Mouse (Mus musculus) retina, adult 2 months (tissue): ENCODE measurements around the gene Mettl7a1.
"Not testable (repeated sequence)": the region's sequence is repeated elsewhere in the genome, so short reads cannot be mapped to it uniquely, and the experiment has no call there.

ENCODE experiments used
- DNase-seq: peaks from one replicate; pipeline ENCODE4 v3.0.0-alpha.2; 2012; ENCODE audit warnings: low read depth, low spot score

The Mettl7a1 gene

DNA sequence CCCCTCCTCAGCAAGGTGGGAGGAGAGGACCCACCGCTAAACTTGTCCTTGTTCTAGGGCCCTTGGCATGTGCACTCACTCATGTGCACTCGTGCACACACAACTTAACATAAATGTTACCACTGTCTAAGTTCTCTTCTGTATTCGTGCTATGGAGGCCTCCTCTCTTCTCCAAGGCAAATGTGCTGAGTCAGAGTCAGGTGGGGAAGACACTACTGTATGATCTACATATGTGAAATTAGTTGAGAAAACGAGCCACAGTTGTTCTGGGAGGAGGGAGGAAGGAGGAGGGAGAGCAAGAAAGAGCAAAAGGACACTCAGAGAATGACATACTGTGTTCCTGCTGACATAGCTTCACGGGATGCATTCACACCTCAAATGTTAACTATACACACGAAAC lies 3.4 kb upstream of the Mettl7a1 start:
- DNase-seq, result no peak

DNA sequence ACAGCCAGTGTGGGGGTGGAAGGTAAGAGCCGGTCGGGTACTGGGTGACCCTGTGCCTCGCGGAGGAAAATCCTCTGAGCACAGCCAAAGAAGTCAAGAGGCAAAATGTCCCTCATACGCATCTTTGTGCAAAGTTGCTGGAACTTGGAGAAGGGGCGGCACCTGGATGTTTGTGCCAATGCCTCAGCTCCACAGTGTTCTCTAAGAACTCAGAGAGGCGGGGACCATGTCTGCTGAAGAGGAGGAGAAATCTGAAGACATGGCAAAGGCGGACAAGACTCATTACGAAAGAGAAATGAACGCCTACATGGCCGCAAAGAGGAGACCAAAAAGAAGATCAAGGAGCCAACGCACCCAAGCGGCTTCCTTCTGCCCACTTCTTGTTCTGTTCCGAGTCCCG lies 2.4 kb upstream of the Mettl7a1 start:
- DNase-seq, result no peak

DNA sequence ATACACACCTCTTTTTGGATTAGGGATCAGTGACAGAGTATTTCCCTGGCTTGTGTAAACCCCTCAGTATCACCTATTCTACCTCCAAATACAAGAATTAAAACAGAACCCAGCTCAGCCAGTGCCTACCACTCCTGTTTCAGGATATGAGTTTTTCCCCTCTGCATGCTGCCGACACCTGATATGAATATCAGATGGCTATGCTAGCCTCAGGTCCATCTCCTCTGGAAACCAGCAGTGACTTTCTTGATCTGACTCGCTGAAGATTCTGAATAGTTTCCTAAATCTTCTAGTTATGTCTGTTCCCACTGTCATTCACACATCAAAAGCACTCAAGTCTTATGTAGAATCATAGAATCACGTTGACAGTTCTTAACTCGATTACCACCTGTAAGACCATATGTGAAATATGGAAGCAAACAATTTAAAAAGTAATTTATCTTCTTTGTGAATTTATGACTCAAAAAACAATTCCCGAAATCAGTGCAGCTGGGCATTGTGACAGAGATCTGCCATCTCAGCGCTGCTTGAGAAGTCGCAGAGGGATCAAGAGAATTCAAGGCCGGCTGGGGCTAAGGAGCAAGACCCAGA lies 417 bp upstream of the Mettl7a1 start:
- no peak for DNase-seq

DNA sequence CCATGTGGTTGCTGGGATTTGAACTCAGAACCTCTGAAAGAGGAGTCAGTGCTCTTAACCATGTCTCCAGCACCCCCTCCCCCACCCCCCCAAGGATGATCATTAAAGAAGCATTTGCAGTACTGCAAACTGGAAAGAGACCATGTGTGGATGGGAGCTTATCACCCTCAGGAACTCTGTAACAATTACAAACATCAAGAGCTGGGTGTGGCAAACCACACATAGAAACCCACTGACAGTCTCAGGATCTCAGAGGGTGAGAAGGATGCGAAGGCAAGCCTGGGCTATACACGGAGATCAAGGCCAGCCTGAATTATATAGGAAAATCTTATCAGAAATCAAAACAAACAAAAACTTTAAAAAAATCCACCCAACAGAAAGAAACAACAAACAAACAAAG lies 2.3 kb downstream of the Mettl7a1 start:
- DNase-seq, result no peak

DNA sequence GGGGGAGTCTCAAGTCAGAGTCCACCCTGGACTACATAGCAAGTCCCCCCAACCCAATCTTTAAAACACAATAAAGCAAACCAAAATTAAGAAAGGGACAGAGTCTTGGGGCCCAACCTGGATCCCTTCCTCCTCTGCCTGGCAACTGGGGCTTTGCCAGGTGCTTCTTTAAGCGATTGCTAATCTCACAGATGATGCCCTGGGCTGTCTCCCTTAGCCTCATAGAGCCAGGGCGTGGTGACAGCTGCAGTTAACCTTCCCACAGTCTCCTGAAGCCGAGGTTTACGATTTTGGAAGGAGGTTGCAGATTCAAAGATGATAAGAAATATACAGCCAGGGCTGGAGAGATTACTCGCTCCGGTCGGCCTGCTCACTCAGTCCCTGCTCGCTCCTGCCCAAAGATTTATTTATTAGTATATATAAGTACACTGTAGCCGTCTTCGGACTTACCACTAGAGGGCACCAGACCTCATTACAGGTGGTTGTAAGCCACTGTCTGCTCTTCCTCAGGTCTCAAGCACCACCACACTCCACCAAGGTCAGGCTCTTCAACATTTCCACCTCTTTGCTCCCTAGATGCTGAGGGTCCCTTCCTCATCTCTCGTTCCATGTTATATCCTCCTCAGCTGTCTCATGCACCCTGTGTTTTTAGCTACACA lies 3.6 kb downstream of the Mettl7a1 start:
- DNase-seq, result not testable (repeated sequence)

DNA sequence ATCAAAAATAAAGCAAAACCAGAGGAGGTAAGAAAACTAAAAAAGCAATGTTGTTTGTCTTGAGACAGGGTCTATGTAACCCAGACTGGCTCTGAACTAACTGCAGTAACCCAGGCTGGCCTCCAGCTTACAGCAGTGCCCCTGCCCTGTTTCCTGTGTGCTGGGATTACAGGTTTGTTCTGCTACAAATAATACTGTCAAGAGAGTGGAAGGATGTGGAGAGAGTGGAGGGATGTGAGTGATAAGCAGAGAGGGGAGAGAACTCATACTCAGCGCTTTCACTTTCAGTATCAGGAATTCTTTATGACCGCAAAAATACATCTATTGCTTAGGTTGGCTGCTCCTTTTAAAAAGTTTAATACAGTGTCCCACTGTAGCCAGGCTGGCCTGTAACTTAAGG lies 8.4 kb downstream of the Mettl7a1 start:
- no peak for DNase-seq

DNA sequence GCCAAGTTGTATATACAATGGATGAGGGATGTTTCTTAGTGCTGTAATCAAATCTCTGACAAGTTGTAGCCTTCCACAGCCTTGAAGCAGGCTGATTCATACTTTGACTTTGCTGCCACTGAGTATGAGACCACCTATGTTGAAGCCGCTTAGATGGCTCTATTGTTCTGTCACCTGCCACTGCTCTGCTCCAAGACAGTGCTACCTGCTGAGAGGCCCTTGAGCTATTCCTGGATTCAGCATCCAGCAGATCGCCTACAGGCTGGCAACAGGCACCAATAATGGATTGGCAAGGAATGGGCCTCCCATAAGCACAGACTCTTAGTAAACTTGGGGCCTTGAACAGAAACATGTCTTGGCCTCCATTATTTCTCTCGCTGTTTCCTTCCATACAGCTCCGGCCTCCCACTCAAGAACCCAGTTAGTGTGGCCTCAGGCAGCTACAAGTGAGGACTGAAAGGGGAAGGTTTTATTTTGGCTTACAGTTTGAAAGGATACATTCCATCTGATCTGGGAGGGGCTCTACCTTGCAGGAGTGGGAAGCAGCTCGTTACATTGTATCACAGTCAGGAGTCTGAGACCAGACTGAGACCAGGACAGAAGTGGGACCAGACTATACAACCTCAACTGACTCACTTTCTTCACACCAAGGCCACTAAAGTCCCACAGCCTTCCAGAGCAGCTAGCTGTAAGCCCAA lies 10.7 kb downstream of the Mettl7a1 start:
- no peak for DNase-seq

DNA sequence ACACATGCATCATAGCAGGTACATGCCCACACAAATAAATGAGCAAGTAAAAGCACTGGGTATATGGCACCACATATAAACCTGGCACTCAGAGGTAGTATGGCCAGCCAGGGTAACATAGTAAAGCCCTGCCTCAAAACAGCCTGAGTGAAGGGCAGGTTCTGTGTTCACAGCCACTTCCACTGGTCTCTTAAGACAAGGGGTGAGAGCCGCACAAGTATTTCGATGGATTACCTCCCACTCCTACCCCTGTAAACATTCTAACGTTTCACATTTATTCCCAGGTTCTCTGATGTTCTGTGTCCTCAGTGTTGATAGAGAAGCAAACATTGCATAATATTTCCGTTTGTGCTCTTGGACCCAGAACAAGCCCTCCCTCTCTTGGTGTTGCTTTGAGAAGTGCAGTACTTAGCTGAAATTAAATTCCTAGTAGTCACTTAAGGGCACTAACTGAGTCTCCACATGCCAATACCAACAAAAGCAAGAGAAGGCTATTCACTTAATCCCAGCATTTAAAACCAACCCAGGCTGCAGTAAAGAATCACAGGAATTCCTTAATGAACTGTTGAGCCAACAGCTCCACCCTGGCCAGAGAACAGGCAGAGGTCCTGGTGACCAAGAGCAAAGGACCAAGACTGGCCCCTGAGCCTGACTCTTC lies 14.2 kb downstream of the Mettl7a1 start:
- not testable (repeated sequence) for DNase-seq

DNA sequence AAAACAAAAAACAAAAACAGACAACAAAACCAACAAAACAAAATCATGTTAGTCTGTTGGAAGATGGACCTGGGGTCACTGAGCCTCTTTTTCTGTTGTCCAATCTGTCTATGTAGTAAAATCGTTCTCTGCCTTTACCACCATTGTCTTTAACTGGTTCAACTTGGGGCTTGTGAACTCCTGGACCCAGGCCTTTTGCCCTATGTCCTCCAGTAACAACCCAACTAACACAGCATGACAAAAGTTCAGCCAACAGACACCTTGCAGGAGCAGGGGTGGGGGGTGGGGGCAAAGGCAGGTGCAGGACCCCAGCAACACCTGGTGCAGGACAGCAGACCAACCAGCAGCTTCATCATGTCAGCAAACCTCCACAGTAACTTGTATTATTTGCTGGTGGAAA lies 15.9 kb downstream of the Mettl7a1 start:
- no peak for DNase-seq

DNA sequence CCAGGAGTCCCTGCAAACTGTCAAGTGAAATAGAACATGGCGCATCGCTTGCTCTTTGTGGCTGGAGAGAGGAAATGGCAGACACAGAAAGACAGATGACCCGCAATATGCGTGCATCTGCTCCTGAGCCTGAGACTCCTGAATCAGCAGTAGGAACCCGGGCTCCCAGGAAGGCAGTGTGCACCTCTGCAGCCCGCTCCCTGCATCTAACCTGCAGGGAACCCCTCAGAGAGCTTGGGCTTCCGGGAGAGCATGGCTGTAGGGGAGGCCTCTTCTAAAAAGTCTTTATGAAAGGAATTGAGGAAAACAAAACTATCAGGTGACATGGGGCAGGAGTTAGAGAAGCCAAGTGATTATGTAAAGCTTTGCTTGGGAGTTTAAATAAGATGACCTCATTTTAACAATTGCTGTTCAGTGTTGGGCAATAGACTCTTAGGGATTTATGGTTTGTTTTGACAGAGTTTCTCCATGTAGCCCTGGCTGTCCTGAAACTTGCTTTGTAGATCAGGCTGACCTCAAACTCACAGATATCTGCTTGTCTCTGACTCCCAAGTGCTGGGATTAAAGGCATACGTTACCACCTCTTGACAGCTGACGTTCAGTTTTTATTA lies 16.5 kb downstream of the Mettl7a1 start:
- no peak for DNase-seq

DNA sequence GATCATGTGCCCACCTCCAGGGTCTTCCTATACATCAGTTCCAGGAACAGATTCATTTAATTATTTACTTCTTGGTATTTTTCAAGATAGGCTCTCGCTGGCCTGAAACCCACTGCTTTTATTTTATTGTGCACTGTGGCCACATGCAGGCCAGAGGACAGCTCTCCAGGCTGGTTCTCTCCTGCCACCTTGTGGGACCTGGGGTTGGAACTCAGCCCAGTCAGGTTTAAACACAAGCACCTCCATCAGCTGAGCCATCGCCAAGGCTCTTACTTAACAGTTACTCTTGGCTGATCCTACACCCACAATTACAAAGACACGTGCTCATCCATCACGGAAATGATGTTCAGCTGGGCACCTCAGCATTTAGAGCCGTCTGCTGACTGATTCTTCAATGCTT lies 17.2 kb downstream of the Mettl7a1 start:
- DNase-seq, result no peak

DNA sequence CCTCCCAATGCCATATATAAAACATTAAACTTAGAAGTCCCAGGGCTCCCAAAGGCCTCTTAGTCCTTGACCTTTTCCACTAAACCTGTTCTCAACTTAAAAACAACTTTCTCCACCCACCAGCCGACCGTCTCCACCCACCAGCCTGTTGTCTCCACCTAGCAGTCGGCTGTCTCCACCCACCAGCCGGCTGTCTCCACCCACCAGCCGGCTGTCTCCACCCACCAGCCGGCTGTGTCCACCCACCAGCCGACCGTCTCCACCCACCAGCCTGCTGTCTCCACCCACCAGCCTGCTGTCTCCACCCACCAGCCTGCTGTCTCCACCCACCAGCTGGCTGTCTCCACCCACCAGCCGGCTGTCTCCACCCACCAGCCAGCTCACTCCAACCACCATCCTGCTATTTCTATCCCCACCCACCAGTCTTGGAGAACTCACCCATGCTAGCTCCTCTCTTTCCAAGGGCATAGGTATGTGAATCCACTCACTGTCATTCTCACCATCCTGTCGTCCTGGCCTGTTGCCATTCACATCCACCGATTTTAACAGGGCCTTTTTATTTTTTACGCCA lies 20.2 kb downstream of the Mettl7a1 start:
- DNase-seq, result no peak

DNA sequence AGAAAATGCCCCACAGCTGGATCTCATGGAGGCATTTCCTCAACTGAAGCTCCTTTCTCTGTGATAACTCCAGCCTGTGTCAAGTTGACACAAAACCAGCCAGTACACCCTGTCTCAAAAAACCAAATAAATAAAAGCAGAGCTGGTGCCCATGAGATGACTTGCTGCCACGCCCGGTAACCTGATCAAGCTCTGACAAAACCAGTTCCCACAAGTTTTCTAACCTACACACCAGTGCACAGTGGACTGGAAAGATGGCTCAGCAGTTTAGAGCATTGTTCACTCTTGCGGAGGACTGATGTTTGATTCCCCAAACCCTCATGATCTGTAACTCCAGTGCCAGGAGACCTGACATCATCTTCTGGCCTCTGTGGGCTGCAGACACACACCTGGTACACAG lies 21.3 kb downstream of the Mettl7a1 start:
- no peak for DNase-seq

DNA sequence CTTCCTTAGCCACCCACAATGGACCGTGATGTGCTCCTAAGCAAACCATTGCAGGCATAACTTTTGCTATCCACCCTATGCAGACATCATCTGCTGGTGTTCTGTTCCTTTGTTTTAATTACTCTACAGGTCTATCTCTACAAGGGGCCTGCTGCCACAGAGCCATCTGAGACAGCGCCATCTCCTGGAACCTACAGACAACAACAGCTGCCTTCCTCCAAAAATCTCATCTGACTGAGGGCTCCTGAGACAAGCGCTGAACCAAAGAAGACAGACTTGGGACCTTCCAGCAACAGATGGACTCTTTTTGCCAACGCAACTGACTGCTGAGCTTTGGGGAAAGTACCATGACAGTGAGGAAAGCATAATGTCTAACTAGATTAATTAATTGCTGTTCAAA lies 24.1 kb downstream of the Mettl7a1 start:
- DNase-seq, result not testable (repeated sequence)

DNA sequence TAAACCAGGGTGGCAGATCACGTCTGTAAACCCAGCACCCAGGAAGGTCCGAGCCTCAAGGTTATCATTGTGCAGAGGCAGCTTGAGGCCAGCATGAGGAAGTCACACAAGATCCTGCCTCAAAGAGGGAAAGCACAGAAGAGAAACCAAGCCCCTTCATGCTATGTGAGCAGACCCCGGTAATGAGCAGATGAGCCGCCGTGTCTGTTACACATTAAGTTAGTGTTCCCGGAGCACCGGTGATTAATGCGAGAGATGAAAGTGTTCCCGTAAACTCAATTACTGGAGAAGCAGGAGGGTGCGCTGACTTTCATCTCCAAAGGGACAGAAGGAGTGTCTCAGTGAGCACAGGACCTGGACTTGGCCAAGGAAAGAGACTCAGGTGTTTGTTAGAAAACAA lies 25.4 kb downstream of the Mettl7a1 start:
- not testable (repeated sequence) for DNase-seq

DNA sequence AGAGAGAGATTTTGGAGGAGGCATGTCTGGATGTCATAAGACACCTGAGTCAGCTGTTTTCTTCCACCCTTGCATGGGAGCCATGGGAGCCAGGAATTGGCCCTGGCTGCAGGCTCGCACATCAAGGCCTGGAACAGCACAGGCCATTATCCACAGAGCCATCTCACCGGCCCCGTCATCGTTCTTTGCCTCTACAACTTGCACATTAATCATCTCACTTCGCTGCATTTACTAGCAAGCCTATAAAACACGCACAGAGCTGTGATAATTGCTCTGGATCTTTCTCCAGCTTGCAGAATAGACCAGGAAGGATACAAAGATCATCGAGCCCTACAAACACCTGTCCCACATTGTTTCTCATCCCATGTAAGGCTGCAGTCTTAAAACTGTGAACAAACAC lies 26.8 kb downstream of the Mettl7a1 start:
- no peak for DNase-seq

DNA sequence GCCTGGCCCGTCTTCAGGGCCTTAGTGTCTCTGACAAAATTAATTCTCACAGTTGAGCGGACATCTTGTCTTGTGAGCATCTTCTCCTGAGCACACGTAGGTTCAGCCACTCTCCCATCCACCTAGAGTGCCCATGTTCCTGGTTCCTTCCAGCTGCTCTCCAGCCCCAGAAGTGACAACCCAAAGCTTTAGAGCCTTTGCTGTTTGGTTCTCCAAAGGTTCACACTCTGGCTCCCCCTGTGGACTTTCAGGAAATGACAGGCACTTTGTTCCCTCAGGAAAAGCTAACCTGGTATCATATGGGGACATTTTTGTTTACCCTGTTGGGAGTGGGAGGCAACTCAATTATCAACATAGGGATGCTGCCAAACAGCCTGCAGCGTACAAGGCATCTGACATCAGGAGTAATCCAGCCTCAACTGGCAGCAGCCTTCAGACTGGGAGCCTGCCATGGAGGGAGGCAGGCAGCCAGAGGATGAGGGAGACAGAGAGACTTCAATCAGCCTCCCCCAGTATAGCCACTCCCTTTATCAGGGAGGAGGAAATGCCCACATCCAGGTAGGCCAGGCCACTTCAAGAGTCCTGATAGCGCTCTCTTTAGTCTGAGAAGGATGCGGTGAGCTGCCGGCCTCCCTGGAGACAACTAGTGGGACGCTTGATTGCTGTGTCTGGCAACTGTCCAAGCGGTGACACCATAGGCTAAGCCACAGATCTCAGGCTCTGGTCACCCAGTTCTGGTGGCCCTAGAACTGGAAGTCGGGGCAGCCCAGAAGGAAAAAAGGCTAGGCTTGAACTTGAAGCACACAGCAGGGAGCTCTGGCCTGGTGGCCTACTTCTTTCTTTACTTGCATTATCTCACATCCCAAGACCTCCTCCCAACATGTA lies 28.4 kb downstream of the Mettl7a1 start:
- not testable (repeated sequence) for DNase-seq

DNA sequence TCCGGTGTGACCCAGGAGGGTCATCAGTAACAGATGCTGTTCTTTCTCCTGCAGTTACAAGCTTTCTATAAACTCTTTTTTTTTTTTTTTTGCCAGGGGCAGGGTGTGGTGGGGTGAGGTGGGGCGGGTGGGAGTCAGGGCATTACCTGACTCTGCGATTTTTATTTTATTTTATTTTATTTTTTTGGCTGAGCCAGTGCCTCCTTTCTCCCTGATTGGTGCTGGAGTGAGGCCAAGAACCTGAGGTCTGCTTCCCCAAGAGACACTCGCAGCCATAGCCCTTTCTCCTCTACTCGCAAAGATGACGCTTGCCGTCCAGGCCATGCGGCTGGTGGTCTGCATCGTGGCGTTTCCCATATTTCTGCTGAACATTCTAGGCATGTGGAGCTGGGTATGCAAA lies 30.7 kb downstream of the Mettl7a1 start, which contains the start of gene Mettl7a3:
Mettl7a3 (plus strand) TSS at position 301 of the 400 bp plus-strand sequence.
- DNase-seq, result no peak

DNA sequence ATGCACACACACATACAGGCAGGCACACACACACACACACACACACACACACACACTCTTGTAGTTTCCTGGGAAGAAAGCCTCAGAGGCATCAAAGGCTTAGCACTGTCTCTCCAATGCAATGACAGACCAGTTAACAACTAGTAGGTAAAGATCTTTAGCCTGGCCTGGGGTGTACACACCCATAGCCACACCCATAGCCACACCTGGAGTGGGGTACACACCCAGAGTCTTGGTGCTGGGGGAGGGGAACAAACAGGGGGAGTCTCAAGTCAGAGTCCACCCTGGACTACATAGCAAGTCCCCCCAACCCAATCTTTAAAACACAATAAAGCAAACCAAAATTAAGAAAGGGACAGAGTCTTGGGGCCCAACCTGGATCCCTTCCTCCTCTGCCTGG lies 33.4 kb downstream of the Mettl7a1 start:
- DNase-seq, result not testable (repeated sequence)

DNA sequence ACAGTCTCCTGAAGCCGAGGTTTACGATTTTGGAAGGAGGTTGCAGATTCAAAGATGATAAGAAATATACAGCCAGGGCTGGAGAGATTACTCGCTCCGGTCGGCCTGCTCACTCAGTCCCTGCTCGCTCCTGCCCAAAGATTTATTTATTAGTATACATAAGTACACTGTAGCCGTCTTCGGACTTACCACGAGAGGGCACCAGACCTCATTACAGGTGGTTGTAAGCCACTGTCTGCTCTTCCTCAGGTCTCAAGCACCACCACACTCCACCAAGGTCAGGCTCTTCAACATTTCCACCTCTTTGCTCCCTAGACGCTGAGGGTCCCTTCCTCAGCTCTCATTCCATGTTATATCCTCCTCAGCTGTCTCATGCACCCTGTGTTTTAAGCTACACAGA lies 33.9 kb downstream of the Mettl7a1 start:
- not testable (repeated sequence) for DNase-seq
